Mouse (Mus musculus) B cell, adult 67 days (primary cell): ENCODE measurements around the gene Smoc2. TPM values are rescaled to one million over a fixed set of nuclear protein-coding genes. Genes with fewer than 3 reads are reported as not detected.

ENCODE experiments used
- total RNA-seq, 2 experiments: library from RNA; stranded (reverse); gene quantifications; 4 replicates each; pipeline ENCODE4 v1.2.4; 2023

Gene Smoc2
- not detected for total RNA-seq

GRCm38 (mm10) chr17:14279177-14279965 is at the start of gene Smoc2:
Smoc2 (plus strand) TSS chr17:14279506.

Other genes with a start within 250 kb of the Smoc2 start
- gene Gm7358, start 220.0 kb upstream of the Smoc2 start, total RNA-seq: not detected
- not detected for gene Dact2, start 75.2 kb upstream of the Smoc2 start, total RNA-seq